Mouse (Mus musculus) neural tube, embryonic 10.5 days (tissue): ENCODE results near the gene Palm.

Experiments used
- DNase-seq: peaks from one replicate; pipeline ENCODE4 v3.0.0-alpha.2; 2017; ENCODE audit warnings: low spot score; ENCODE audit errors: extremely low spot score

Palm gene

GRCm38 (mm10) chr10:79797326-79797725 lies 4.0 kb downstream of the Palm start:
- no peak for DNase-seq

DNA sequence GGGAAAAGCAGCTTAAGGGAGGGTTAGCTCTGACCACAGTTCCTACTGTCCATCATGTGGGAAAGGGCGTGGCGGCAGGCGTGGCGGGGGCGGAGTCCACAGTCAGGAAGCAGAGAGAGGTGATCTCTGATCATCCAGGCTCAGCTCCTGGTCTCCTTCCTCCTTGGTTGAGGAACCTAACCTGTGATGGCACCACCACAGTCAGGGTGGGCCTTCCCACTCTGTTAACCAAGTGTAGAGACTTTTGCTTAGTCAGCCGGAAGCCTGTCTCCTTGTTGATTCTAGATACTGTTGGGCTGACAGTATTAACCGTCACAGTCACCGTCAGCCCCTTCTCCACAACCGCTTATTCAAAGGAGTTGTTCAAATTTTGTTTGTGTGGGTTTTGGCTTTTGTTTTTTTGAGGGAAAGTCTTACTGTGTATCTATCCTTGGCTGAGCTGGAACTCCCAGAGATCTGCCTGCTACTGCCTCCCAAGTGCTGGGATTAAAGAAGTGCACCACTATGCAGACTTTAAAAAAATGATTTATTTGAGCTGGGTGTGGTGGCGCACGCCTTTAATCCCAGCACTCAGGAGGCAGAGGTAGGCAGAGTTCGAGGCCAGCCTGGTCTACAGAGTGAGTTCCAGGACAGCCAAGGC lies 5.0 kb downstream of the Palm start:
- no peak for DNase-seq

DNA sequence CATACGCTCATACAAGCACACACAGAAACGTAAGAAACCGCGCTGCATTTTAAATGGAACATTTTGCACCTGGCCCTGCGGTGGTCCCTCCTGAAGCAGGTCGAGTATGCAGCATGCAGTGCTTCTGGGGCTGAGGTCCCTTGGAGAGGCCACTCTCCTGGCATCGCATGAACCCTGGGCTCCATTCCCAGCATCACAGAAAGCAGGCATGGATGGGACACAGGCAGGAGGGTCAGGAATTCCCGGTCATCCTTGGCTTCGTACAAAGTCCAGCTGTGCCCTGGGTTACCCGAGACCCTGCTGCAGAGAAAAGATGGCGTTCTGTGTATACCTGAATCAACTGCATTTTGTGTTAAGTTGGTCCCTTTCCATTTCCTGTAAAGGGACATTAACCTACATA lies 7.1 kb downstream of the Palm start:
- no peak for DNase-seq

DNA sequence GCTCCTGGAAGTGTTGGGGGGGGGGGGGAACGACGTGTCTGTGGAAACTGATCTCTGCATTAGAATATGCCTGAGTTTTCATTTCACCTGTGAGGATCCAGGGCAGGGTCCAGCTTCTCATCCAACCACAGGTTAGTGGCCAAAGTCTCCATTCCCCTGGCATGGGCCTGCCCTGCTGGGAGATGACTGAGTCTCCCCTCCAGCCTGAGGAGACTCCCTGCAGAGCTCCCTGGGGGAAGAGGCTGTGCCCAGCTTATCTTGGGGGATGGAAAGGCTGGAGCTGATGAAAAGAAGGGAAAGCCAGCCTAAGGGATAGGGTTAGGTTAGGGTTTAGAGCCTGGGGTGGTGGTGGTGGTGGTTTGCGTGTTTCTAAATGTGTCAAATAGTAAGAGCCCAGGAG lies 8.5 kb downstream of the Palm start:
- no peak for DNase-seq

DNA sequence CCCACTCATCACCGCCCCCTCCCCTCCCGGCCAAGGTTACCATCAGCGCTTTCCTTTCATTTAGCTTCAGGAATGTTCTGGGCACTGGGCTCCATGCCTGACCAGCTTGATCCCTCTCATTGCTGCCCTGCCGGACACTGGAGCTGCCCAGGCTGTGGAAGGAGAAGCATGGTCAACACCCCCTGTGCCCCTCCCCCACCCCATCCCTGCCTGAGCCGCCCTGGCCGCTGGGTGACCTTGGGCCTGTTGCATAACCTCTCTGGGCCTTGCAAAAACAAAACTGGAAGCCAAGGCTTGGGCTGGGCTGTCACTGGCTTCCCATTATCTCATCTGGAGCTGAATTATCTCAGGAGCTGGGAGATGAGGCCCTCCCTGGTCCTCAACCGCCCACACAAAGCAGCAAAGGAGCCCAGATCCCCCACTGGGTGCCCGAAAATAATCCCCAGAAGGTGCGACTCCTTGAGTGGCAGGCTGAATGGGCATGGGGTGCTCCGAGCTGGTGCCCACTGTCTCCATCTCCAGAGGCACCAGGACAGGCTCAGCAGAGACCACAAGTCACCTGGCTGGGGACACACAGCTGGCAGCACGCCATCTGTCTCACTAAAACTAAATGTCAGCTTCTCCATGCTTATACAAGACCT lies 9.1 kb downstream of the Palm start:
- DNase-seq = no peak

- peak; percentile 93 for DNase-seq
Measured at GRCm38 (mm10) chr10:79803716-79804323, 10.4 kb downstream of the Palm start.

DNA sequence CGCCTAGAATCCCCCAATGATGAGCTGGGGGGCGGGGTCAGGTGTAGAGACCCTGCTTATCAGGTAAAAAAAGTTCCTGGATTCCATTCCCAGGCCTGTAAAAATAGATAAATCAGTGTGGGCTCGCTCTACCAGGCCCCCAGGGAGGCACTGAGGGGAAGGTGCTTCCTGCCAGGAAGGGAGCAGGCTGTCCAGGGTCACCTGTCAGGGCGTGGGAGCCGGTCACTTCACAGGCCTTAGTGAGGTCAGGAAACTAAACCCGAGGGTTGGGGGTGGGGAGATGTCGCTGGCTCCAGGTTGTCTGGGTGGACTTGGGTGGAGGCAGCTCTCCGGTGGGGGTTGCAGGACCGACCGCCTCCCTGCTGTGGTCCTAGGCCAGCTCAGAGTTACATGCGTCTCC lies 12.3 kb downstream of the Palm start:
- DNase-seq = no peak

GRCm38 (mm10) chr10:79806331-79806730 lies 13.0 kb downstream of the Palm start:
- DNase-seq = no peak

DNA sequence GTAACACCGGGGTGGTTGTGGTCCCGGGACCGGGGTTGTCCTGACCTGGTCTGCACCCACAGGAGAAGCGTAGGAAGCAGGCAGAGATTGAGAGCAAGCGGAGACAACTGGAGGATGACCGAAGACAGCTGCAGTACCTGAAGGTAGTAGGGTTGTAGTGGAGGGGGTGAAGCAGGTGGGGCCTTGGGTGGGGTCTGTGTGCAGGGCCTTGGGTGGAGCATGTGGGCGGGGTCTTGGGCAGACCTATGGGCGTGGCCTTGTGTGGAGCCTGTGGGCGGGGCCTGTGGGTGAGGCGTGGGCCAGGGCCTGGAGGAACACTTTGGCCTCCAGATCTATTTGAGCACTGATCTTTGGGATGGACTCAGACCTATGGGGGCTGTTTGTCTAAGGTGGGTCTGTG lies 13.6 kb downstream of the Palm start:
- DNase-seq = no peak

GRCm38 (mm10) chr10:79807826-79808225 lies 14.5 kb downstream of the Palm start:
- no peak for DNase-seq

GRCm38 (mm10) chr10:79808728-79809127 lies 15.4 kb downstream of the Palm start:
- no peak for DNase-seq

- DNase-seq = peak; percentile 92
Measured at GRCm38 (mm10) chr10:79811736-79812637, 18.6 kb downstream of the Palm start.

- DNase-seq = no peak
Measured at GRCm38 (mm10) chr10:79814271-79814842, 21.0 kb downstream of the Palm start.

- no peak for DNase-seq
Measured at GRCm38 (mm10) chr10:79815671-79816494, 22.5 kb downstream of the Palm start.

DNA sequence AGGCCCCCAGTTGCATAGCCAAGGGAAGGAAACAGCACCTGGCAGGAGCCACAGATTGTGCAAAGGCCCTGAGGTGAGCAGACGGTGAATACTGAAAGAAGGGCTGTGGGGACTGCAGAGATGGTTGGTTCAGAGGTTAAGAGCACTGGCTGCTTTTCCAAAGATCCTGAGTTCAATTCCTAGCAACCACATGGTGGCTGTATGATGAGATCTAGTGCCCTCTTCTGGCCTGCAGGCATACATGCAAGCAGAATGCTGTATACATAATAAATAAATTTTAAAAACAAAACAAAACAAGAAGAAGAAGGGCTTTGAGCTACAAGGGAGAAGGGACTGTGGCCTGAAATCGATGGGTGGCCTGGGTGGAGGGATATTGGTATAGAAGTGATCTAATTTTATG lies 23.7 kb downstream of the Palm start:
- DNase-seq = no peak

DNA sequence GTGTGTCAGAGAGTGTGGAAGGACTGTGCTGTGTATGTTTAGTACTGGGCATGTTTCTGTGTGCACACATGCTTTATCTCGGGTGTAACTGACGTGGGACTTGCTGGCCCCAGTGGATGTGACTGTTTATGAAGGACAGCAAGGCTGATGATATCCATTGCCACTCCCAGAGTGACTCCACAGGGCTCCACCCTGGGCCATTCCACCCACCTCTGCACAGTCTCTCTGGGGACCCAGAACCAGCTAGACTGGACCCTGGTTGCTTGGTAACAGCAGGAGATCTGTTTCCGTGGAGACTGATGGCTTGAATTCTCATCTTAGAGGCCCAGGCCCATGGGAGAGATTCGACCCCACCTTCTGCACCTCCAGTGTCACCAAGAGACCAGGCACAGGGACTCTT lies 24.9 kb downstream of the Palm start:
- no peak for DNase-seq

GRCm38 (mm10) chr10:79819606-79820005 lies 26.2 kb downstream of the Palm start:
- DNase-seq = no peak

DNA sequence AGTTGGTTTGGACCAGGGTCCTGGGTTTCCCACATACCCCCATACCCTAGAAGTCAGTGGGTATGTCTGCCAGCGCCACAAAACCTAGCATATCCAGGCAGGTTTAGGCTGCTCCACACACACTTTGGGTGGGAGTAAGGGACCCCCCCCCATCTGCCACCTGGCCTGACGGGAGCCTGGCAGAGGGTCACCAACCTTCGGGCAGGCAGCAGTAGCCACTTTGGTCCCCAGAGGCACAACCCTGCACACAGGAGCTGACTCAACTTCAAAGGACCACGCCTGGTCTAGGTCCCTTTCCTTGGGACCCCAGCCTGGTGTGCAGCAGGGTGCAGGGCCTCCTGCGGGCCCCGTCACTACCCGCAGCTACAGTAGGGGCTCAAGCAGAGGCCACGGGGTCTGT lies 26.9 kb downstream of the Palm start:
- no peak for DNase-seq

DNA sequence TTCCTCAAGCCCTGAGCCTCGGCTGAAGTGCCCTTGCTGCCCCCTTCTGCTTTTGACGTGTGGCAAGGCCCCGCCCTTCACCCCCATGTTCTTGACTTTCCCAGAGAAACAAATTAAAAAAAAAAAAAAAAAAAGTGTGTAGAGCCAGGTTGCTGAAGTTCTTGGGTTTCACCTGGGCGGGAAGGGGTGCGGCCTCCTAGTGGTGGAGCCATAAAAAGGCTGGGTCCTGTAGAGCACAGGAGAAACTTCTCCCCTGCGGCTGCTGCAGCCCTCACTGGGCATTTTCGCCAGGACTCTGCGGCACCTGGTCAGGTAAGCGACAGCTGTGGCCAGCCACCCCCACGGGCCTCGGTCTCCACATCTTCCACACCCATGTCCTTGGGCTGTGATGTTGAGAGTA lies 27.4 kb downstream of the Palm start, which contains the start of gene Misp:
Gene Misp (plus strand): TSS at position 208 of the 400 bp plus-strand sequence.
- DNase-seq = no peak

- no peak for DNase-seq
Measured at GRCm38 (mm10) chr10:79821731-79822130, 28.4 kb downstream of the Palm start.

DNA sequence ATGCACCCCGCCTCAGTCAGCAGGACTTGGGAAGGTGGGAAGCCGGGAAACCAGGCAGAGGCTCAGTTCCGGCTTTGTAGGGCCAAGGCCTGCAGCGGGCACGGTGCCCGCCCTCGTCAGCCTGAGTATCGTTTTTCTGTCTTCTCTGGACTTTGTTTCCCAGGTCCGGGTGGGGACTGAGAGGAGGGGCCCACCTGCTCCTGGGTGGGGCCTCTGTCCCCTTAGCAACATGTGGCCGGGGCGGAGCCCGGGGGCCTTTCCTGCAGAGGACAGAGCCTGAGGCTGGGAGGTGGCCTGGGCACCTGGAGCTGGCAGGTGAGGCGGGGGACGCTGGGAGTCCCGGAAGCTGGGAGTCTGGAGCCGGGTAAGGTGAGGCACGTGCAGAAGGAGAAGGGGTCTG lies 29.0 kb downstream of the Palm start:
- no peak for DNase-seq
